Mouse (Mus musculus) limb, embryonic 15.5 days (tissue): ENCODE data around the gene Csnk1g1. TPM values are rescaled to one million over a fixed set of nuclear protein-coding genes. Genes with fewer than 3 reads are reported as not detected.

Experiments used
- polyA plus RNA-seq: library from polyadenylated mRNA; unstranded; fragments of >200 nt; fragmentation: Nextera tagmentation; extraction: Ambion mirVana; gene quantifications from 2 replicates; pipeline ENCODE4 v1.2.1, GENCODE M21; 2015

Gene Csnk1g1
- polyA plus RNA-seq, 1 experiment from 2014 or later = 17.7 TPM

Other genes with a start within 250 kb of the Csnk1g1 start
- gene Oaz2, start 240.9 kb upstream of the Csnk1g1 start, polyA plus RNA-seq = 315 and 328 TPM in 2 replicates
- gene Zfp609, start 81.4 kb upstream of the Csnk1g1 start, polyA plus RNA-seq = 5.7 and 6.9 TPM in 2 replicates
- 126 and 135 TPM in 2 replicates for gene Pclaf, start 18.7 kb upstream of the Csnk1g1 start, polyA plus RNA-seq
- gene Trip4, start 130 bp upstream of the Csnk1g1 start, polyA plus RNA-seq = 34.9 and 35.7 TPM in 2 replicates
- gene Ppib, start 151.3 kb downstream of the Csnk1g1 start, polyA plus RNA-seq = 775 and 785 TPM in 2 replicates
- gene Snx22, start 160.8 kb downstream of the Csnk1g1 start, polyA plus RNA-seq = 2.7 and 4.5 TPM in 2 replicates
- 115 and 128 TPM in 2 replicates for gene Snx1, start 217.7 kb downstream of the Csnk1g1 start, polyA plus RNA-seq
- gene Ciao2a, start 217.7 kb downstream of the Csnk1g1 start, polyA plus RNA-seq = 133 and 134 TPM in 2 replicates
- 4.6 and 6.5 TPM in 2 replicates for gene Dapk2, start 249.3 kb downstream of the Csnk1g1 start, polyA plus RNA-seq